Mouse (Mus musculus): ENCODE data around the gene Nebl.

GRCm38 (mm10) chr2:17671566-17671965 lies 59.7 kb downstream of the Nebl start:
- no peak for TF ChIP-seq EP300 (IDR thresholded peaks at IDR 0.05)
- no peak for TF ChIP-seq CTCF (IDR thresholded peaks at IDR 0.05)

Data from lung, postnatal 0 days (tissue).